Mouse (Mus musculus): ENCODE results near the gene Pih1d1. TPM values are rescaled to one million over a fixed set of nuclear protein-coding genes. Genes with fewer than 3 reads are reported as not detected.
"Not testable (repeated sequence)": the region's sequence is repeated elsewhere in the genome, so short reads cannot be mapped to it uniquely, and the experiment has no call there.

The Pih1d1 gene
- 10 to 100 TPM; 60.0 to 66.7 TPM for total RNA-seq (2021)

DNA sequence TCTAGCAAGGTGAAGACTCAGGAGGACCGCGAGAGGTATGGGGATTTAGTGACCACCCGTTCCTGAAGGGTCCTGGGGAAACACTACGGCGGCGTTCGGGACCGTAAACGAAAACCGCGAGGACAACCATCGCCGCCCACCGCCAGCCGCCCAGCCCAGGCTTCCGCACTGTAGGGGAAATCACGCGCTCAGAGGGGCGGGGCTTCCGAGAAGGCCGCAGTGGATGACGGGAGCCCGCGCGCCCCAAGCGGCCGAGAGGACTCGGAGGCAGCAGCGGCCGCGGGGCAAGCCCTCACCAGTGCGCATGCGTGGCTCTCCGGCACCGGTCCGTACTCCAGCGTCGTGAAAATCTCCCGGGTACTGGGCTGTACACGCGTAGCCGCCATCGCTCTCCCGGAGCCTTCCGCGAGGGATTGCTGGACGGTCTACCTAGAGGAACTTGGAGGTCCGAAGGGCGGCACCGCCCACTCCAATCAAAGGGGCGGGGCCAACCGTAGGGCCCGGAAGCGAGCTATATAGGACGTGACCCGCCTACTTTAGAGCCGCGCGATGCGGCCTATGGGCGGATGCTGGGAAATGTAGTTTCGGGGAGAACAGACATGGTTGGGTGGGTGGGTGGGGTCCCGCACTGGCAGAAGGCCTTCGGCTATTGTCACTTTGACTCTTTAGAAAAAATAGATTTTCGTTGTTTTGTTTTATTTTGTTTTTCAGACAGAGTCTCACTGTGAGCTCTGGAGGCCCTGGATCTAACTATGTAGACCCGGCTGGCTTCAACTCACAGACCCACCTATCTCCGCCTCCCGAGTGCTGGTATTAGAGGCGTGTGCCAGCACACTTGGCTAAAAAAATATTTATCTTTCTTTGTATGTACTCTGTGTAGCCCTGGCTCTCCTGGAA lies at the start of gene Pih1d1, which contains the start of gene Aldh16a1:
Gene Pih1d1, plus strand, starts transcription at position 208 of the 897 bp plus-strand sequence.
Gene Aldh16a1, minus strand, starts transcription at position 489 of the 897 bp plus-strand sequence.
- intact Hi-C loops (cut with DNase I), result no loop called here
- peak; percentile 94 to 99 for DNase-seq (ENCODE audit: extremely low spot score in 1 of 2, low spot score in 2 of 2)

DNA sequence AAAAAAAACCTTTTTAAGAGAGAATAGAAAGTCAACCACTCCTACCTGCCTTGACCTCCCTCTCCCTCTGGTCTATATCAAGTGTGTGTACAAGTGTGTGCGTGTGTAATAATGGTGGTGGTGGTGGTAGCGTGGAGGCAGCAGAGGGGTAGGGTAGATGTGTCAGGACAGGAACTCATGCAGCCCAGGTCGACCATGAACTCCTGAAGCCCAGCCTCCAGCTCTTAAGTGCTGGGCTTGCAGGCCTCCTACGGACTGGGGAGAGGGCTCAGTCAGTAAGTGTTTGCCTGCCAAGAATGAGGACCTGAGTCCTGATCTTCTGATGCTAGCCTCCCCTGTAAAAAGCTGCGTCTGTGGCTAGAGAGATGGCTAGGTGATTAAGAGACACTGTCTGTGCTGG lies 49.2 kb upstream of the Pih1d1 start:
- intact Hi-C loops (cut with DNase I), result no loop called here
- DNase-seq (ENCODE audit: extremely low spot score in 1 of 2, low spot score in 2 of 2), result no peak

DNA sequence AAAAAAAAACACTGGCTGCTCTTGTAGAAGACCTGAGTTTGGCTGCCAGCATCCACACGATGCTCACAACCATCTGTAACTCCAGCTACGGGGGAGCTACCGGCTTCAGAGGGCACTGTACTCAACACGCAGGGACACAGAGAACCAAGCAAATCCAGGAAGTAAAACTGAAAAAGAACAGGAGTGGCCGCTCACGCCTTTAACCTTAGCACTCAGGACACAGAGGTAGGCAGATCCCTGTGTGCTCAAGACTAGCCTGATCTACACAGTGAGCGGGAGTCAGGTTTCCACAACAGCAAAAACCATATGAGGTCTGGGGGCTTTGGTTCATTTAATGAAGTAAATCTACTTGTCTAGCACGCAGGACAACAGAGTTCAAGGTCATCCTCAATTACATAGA lies 48.6 kb upstream of the Pih1d1 start:
- intact Hi-C loops (cut with DNase I), result no loop called here
- no peak for DNase-seq (ENCODE audit: extremely low spot score in 1 of 2, low spot score in 2 of 2)

DNA sequence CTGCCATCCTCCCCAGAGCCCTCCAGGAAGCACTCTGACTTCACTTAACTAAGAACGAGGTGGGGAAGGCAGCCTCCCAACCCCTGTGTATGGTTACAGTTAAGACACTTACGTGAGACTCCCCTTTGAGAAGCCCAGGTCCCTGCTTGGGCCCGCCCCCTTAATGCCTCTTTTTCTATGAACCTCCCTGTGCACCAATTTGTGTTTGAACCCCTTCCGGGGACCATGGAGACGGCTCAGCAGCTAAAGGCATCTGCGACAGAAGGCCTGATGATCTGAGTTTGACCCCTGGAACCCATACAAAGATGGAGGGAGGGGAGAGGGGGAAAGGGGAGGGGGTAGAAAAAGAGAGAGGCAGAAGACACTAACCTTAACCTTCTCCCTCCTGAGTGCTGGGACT lies 47.7 kb upstream of the Pih1d1 start:
- DNase-seq (ENCODE audit: extremely low spot score in 1 of 2, low spot score in 2 of 2), result no peak
- intact Hi-C loops (cut with DNase I), result no loop called here

- intact Hi-C loops (cut with DNase I), result no loop called here
- no peak for DNase-seq (ENCODE audit: extremely low spot score in 1 of 2, low spot score in 2 of 2)
These were observed 47.0 kb upstream of the Pih1d1 start for GRCm38 (mm10) chr7:45107052-45107645.

- intact Hi-C loops (cut with DNase I); DNase-seq (ENCODE audit: extremely low spot score in 1 of 2, low spot score in 2 of 2): not testable (repeated sequence)
These were observed 44.0 kb upstream of the Pih1d1 start for GRCm38 (mm10) chr7:45110089-45110488.

DNA sequence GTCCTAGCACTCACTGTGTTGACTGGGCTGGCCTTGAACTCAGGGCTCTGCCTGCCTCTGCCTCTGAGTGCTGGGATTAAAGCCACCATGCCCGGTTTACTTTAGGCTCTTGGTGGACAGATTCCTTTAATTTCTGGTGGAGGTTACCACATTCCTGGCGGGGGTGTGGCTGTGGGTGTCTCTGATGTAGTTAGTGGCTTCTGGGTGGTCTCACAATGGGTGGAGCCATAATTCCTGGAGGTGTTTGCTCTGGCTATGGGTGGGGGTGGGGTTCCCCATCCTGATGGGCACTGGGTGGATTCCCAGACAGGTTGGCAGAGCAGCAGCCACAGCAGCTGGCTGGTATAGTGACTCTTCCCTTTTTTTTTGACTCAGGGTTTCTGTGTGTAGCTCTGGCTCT lies 42.2 kb upstream of the Pih1d1 start:
- no peak for DNase-seq (ENCODE audit: extremely low spot score in 1 of 2, low spot score in 2 of 2)

DNA sequence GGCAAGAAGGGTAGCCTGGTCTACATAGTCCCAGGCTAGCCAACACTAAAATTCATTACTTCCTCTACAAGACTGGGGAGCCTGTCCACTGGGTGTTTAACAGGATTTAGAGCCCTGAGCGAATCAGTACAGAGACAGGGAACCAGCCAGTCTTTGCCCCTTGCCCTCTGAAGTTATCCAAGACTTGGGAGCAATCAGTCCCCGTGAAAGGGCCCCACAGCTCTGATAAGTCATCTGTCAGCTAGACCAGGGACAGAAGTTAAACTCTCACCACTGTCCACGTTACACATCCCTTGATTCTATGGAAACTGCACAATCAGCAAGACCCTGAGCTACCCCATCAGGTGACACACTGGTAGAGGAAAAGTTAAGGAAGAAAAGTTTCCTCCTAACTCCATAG lies 41.6 kb upstream of the Pih1d1 start:
- intact Hi-C loops (cut with DNase I), result no loop called here
- DNase-seq (ENCODE audit: extremely low spot score in 1 of 2, low spot score in 2 of 2), result no peak

More for the DNA sequence above, 42.2 kb upstream of the Pih1d1 start:
- intact Hi-C loops (cut with DNase I), result no loop called here

GRCm38 (mm10) chr7:45113476-45113875 lies 40.6 kb upstream of the Pih1d1 start:
- DNase-seq (ENCODE audit: extremely low spot score in 1 of 2, low spot score in 2 of 2), result no peak
- intact Hi-C loops (cut with DNase I), result no loop called here

DNA sequence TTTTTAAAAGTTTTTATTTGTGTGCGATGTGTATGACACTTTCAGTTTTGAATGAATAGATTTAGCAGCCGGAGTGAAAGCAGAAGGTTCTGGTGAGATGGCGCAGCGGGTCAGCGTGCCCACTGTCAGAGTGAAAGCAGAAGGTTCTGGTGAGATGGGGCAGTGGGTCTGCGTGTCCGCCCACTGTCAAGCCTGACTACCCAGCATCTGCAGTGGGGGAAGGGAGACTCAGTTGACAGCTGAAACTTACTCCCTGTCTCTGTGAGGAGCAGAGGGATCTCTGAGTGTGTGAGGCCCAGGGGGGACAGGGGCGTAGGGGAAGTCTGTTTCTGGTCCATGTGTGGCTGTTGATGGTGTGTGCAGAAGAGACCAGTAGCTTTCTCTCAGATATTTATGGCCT lies 36.5 kb upstream of the Pih1d1 start:
- intact Hi-C loops (cut with DNase I), result no loop called here
- no peak for DNase-seq (ENCODE audit: extremely low spot score in 1 of 2, low spot score in 2 of 2)

- intact Hi-C loops (cut with DNase I), result no loop called here
- DNase-seq (ENCODE audit: extremely low spot score in 1 of 2, low spot score in 2 of 2), result no peak
These were observed 35.8 kb upstream of the Pih1d1 start for GRCm38 (mm10) chr7:45118336-45118735.

DNA sequence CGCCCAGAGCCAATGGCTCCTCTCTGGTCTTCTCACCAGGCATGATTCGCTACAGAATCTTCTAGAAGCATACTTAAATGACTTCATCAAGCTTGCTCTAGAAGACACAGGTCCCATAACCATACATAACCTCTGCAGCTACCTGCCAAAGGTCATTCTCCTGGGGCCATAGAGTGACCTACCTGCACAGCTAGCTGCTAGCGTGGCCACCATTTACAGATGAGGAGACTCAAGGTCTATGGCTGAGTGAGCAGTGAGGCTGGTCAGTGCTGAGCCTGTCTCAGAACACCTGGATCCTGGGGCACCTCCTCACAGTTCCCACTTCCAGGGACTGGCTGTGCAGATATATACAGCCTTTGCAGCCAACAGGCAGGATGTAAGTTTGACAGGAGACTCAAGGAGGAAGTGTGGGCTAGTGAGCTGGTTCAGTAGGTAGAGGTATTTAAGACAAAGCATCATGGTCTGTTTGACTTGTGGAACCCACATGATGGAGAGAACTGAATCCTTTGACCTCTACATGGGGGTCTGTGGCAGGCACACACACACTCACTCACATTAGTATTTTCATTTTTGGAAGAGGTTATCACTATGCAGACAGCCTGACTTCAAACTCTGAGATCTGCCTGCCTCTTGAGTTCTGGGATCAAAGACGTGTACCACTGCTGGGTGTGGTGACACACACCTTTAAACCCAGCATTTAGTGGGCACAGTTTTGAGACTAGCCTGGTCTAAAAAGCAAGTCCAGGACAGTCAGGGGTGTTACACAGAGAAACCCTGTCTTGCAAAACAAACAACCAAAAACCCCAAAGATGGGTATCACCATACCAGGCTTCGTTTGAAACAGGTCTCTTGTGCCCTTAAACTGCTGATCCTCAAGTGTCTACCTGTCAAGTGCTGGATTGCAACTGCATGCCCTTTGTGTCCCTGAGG lies 34.1 kb upstream of the Pih1d1 start:
- no peak for DNase-seq (ENCODE audit: extremely low spot score in 1 of 2, low spot score in 2 of 2)
- intact Hi-C loops (cut with DNase I), result no loop called here

- DNase-seq (ENCODE audit: extremely low spot score in 1 of 2, low spot score in 2 of 2), result peak in 1 of 2 experiments; percentile 89
- intact Hi-C loops (cut with DNase I), result no loop called here
These were observed 32.7 kb upstream of the Pih1d1 start for GRCm38 (mm10) chr7:45121404-45121803.

DNA sequence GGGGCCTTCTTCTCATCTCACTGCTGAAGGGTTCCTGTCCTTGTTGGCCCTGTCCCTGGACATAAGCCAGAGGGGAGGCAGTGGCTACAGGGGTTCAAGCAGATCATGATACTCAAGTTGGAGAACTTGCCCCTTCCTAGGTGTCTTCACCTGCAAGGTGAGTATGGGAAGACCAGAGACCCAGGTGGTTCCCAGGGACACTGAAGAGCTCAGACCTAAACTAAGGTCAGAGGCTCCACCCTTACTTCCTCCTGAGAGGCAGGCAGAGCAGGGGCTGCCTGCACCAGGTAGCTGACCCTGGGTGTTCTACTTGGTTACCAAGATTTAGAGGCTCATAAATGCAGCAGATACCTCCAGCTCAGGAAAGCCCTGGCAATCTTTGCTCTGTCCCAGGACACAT lies 32.1 kb upstream of the Pih1d1 start:
- no peak for DNase-seq (ENCODE audit: extremely low spot score in 1 of 2, low spot score in 2 of 2)
- intact Hi-C loops (cut with DNase I), result no loop called here

GRCm38 (mm10) chr7:45122561-45123185 lies 31.4 kb upstream of the Pih1d1 start:
- intact Hi-C loops (cut with DNase I), result no loop called here
- no peak for DNase-seq (ENCODE audit: extremely low spot score in 1 of 2, low spot score in 2 of 2)

- intact Hi-C loops (cut with DNase I), result no loop called here
- DNase-seq (ENCODE audit: extremely low spot score in 1 of 2, low spot score in 2 of 2), result peak in 1 of 2 experiments; percentile 72
These were observed 30.9 kb upstream of the Pih1d1 start for GRCm38 (mm10) chr7:45123186-45123570.

DNA sequence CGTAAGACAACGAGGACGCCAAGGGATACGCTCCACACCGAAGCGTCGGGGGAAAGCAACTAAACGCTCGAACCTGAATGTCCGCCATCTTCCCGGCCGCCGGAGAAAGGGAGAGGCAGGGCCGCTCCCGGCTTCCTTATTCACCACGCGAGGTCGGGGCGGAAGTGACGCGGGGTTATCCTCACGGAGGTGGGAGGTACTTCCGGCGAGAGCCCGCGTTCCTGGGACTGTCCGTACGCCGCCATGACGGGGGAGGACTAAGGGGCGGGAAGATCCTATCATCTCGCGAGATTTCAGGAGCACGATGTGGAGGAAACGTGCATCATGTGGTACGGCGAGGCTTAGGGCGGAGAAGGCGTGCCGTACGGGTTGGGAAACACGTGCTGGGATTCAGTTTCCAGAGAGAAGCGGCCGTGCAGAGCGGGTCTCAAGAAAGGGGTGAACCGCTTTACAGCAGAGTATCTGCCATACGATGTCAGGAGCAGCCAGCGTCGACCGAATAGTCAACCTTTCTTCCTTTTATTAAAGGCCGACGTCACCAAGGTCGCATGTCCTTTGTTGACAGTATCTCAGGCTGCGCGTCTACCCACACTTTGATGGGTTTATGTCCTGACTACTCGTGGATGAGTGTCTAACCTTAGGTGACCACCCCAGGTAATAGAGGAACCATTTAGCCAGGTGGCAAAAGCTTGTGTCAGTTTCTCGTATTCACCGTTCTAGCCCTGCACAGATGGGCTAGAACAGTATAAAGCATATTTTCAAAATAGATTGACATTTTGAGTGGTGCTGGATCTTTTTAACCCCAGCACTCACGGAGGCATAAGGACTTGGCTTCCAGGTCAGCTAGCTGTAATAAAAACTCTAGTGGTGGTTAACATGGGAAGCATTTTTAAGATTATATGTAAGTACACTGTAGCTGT lies 29.6 kb upstream of the Pih1d1 start, which contains the start of gene Rps11:
Gene Rps11, minus strand, starts transcription at position 216 of the 920 bp plus-strand sequence.
- intact Hi-C loops (cut with DNase I), result loop anchor here (5.0 kb wide), 1 partner anchor 42 kb away; no protein-coding TSS in a partner anchor

More for the DNA sequence above, 29.6 kb upstream of the Pih1d1 start, which contains the start of gene Rps11:
- DNase-seq (ENCODE audit: extremely low spot score in 1 of 2, low spot score in 2 of 2), result peak; percentile 99
